Mouse (Mus musculus): Measurements from ENCODE around the gene Unc119b. TPM values are rescaled to one million over a fixed set of nuclear protein-coding genes. Genes with fewer than 3 reads are reported as not detected.

Unc119b gene
- polyA plus RNA-seq, 1 experiment from 2014 or later: 64.6 TPM

GRCm38 (mm10) chr5:115145976-115146746 lies 11.4 kb upstream of the Unc119b start:
- no peak overlapping the region for H3K4me2 ChIP-seq
- 0 out of 2 replicates have a peak, but pooled peaks cover 2% of the 10 kb centered on the region for H3K4me1 ChIP-seq (ENCODE audit: control insufficient read depth, insufficient read depth, low read length)
- H3K27ac ChIP-seq (ENCODE audit: low read depth, low read length): no peak overlapping the region
- H3K36me3 ChIP-seq (ENCODE audit: control insufficient read depth, insufficient read depth, low read length): peaks cover 17% of the 10 kb centered on the region
- H3K4me3 ChIP-seq (ENCODE audit: low read depth, low read length): no peak overlapping the region
- no peaks in the 10 kb centered on the region for H3K27me3 ChIP-seq (ENCODE audit: control insufficient read depth, insufficient read depth, low read length)
- no peak overlapping the region for H3K9ac ChIP-seq (ENCODE audit: low read length)
- H3K9me3 ChIP-seq (ENCODE audit: control insufficient read depth, low read length): no peaks in the 10 kb centered on the region
- no peak for DNase-seq (ENCODE audit: low spot score, missing footprints)
- ATAC-seq (ENCODE audit: low FRiP score): no peak
- WGBS: 90% methylated on average over 6 of the region's 6 CpGs

- Histone ChIP-seq H3K9me3 (ENCODE audit: control insufficient read depth, low read length) (no peaks in the 10 kb centered on the region), H3K36me3 (ENCODE audit: control insufficient read depth, insufficient read depth, low read length) (peaks cover 13% of the 10 kb centered on the region), H3K4me3 (ENCODE audit: low read depth, low read length) (no peak overlapping the region), H3K27ac (ENCODE audit: low read depth, low read length) (no peak overlapping the region), H3K27me3 (ENCODE audit: control insufficient read depth, insufficient read depth, low read length) (no peaks in the 10 kb centered on the region), H3K4me2 (no peak overlapping the region), H3K4me1 (ENCODE audit: control insufficient read depth, insufficient read depth, low read length) (0 out of 2 replicates have a peak, but pooled peaks cover 2% of the 10 kb centered on the region), H3K9ac (ENCODE audit: low read length) (no peak overlapping the region)
- DNase-seq (ENCODE audit: low spot score, missing footprints) (no peak), ATAC-seq (ENCODE audit: low FRiP score) (no peak)
- 81% methylated on average over 11 of the region's 11 CpGs for WGBS
These were observed 10.6 kb upstream of the Unc119b start for GRCm38 (mm10) chr5:115145253-115145968.

GRCm38 (mm10) chr5:115144471-115144870 lies 9.7 kb upstream of the Unc119b start:
- H3K4me3 ChIP-seq (ENCODE audit: low read depth, low read length): no peak overlapping the region
- DNase-seq (ENCODE audit: low spot score, missing footprints) (no peak), ATAC-seq (ENCODE audit: low FRiP score) (no peak)
- H3K9ac ChIP-seq (ENCODE audit: low read length): no peak overlapping the region
- no peaks in the 10 kb centered on the region for H3K27me3 ChIP-seq (ENCODE audit: control insufficient read depth, insufficient read depth, low read length)
- WGBS: 69% methylated on average over 6 of the region's 6 CpGs
- no peaks in the 10 kb centered on the region for H3K9me3 ChIP-seq (ENCODE audit: control insufficient read depth, low read length)
- 0 out of 2 replicates have a peak, but pooled peaks cover 2% of the 10 kb centered on the region for H3K4me1 ChIP-seq (ENCODE audit: control insufficient read depth, insufficient read depth, low read length)
- H3K36me3 ChIP-seq (ENCODE audit: control insufficient read depth, insufficient read depth, low read length): peaks cover 4% of the 10 kb centered on the region
- H3K27ac ChIP-seq (ENCODE audit: low read depth, low read length): no peak overlapping the region
- no peak overlapping the region for H3K4me2 ChIP-seq

- H3K9me3 ChIP-seq (ENCODE audit: control insufficient read depth, low read length): no peaks in the 10 kb centered on the region
- no peak overlapping the region for H3K27ac ChIP-seq (ENCODE audit: low read depth, low read length)
- no peaks in the 10 kb centered on the region for H3K27me3 ChIP-seq (ENCODE audit: control insufficient read depth, insufficient read depth, low read length)
- no peak overlapping the region for H3K4me3 ChIP-seq (ENCODE audit: low read depth, low read length)
- WGBS: 79% methylated on average over 10 of the region's 10 CpGs
- no peak for ATAC-seq (ENCODE audit: low FRiP score)
- no peak overlapping the region for H3K9ac ChIP-seq (ENCODE audit: low read length)
- H3K4me2 ChIP-seq: no peak overlapping the region
- H3K4me1 ChIP-seq (ENCODE audit: control insufficient read depth, insufficient read depth, low read length): 0 out of 2 replicates have a peak, but pooled peaks cover 2% of the 10 kb centered on the region
- no peaks in the 10 kb centered on the region; the same call in none of the 2 replicates for H3K36me3 ChIP-seq (ENCODE audit: control insufficient read depth, insufficient read depth, low read length)
- no peak for DNase-seq (ENCODE audit: low spot score, missing footprints)
These were observed 8.8 kb upstream of the Unc119b start for GRCm38 (mm10) chr5:115143552-115143951.

- Histone ChIP-seq H3K36me3 (ENCODE audit: control insufficient read depth, insufficient read depth, low read length) (no peaks in the 10 kb centered on the region; the same call in 1 of the 2 replicates), H3K4me1 (ENCODE audit: control insufficient read depth, insufficient read depth, low read length) (0 out of 2 replicates have a peak, but pooled peaks cover 2% of the 10 kb centered on the region), H3K9ac (ENCODE audit: low read length) (no peak overlapping the region), H3K27me3 (ENCODE audit: control insufficient read depth, insufficient read depth, low read length) (no peaks in the 10 kb centered on the region), H3K4me3 (ENCODE audit: low read depth, low read length) (no peak overlapping the region), H3K4me2 (no peak overlapping the region), H3K9me3 (ENCODE audit: control insufficient read depth, low read length) (no peaks in the 10 kb centered on the region), H3K27ac (ENCODE audit: low read depth, low read length) (no peak overlapping the region)
- ATAC-seq (ENCODE audit: low FRiP score) (no peak), DNase-seq (ENCODE audit: low spot score, missing footprints) (no peak)
- WGBS: 92% methylated on average over 9 of the region's 9 CpGs
These were observed 7.5 kb upstream of the Unc119b start for GRCm38 (mm10) chr5:115142166-115142697.

DNA sequence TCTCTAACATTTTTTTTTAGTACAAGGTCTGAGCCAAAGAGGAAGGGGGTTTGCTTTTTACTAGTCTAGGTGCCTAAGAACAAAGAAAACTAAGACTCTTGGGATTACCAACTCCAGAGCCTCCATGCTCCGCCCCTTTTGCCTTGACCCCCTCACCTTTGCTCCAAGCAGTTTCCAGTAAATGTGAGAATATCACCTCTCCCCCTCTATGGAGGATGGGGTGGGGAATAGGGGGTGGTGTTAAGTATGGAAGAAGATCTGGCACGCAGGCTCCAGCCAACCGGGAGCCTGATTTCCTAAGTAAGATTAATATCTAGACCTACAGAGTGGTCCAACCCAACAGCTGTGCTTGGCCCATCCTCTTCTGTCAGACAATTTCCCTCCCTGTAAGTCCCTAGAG lies 6.0 kb upstream of the Unc119b start:
- no peak overlapping the region for H3K4me3 ChIP-seq (ENCODE audit: low read depth, low read length)
- WGBS: 82% methylated on average over 3 of the region's 3 CpGs

DNA sequence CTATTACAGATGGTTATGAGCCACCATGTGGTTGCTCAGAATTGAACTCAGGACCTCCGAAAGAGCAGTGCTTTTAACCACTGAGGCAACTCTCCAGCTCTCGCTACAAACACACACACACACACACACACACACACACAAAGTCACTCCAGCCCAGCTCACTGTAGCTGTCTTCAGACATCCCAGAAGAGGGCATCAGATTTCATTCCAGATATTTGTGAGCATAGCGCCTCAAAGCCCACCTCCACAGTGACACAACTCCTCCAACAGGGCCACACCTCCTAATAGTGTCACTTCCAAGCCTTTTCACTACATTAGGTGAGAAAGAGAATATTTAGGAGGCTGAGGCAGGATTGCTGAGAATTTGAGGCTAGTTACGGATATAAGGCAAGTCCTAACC lies 4.3 kb upstream of the Unc119b start:
- Histone ChIP-seq H3K4me3 (ENCODE audit: low read depth, low read length) (no peak overlapping the region), H3K4me2 (no peak overlapping the region), H3K4me1 (ENCODE audit: control insufficient read depth, insufficient read depth, low read length) (peaks cover 3% of the 10 kb centered on the region), H3K27me3 (ENCODE audit: control insufficient read depth, insufficient read depth, low read length) (no peaks in the 10 kb centered on the region), H3K27ac (ENCODE audit: low read depth, low read length) (no peak overlapping the region), H3K9ac (ENCODE audit: low read length) (no peak overlapping the region), H3K36me3 (ENCODE audit: control insufficient read depth, insufficient read depth, low read length) (no peaks in the 10 kb centered on the region), H3K9me3 (ENCODE audit: control insufficient read depth, low read length) (no peaks in the 10 kb centered on the region)
- DNase-seq (ENCODE audit: low spot score, missing footprints) (no peak), ATAC-seq (ENCODE audit: low FRiP score) (no peak)
- 74% methylated on average over 4 of the region's 4 CpGs for WGBS

More for the DNA sequence above, 6.0 kb upstream of the Unc119b start:
- H3K9ac ChIP-seq (ENCODE audit: low read length): no peak overlapping the region
- no peak overlapping the region for H3K4me2 ChIP-seq
- DNase-seq (ENCODE audit: low spot score, missing footprints) (no peak), ATAC-seq (ENCODE audit: low FRiP score) (no peak)
- no peak overlapping the region for H3K27ac ChIP-seq (ENCODE audit: low read depth, low read length)
- H3K27me3 ChIP-seq (ENCODE audit: control insufficient read depth, insufficient read depth, low read length): no peaks in the 10 kb centered on the region
- no peaks in the 10 kb centered on the region for H3K9me3 ChIP-seq (ENCODE audit: control insufficient read depth, low read length)
- 0 out of 2 replicates have a peak, but pooled peaks cover 2% of the 10 kb centered on the region for H3K4me1 ChIP-seq (ENCODE audit: control insufficient read depth, insufficient read depth, low read length)
- H3K36me3 ChIP-seq (ENCODE audit: control insufficient read depth, insufficient read depth, low read length): no peaks in the 10 kb centered on the region

DNA sequence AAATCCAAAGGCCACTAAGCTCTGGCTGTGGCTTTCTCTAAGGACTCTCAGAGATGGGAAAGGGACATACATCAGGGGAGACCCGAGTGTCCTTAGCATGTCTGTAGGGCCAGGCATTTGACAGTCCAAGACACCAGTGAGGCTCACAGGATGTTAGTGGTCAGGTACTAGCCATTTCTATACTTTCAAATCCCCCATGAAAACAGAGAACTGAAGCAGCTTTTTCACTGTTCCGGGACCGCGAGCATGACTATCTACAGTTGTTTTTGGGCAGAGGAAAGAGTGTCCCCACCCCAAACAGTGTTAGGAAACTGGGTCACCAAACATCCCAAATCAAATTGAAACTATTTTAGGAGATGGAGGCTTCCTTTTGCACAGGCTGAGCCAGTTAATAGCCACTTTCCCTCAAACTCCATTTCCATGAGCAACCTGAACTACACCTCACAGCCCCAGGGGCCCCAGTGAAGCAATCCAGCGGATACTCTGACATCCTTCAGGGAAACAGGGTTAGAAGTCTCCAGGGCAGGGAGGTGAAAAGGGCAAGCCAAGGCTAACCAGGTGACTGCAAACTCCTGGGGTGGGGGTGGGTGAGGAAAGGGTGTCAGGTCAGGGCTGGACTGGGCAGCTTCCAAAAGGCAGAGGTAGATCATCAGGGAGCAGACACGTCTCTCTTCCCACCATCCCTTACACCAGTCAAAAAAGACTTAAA lies 1.3 kb downstream of the Unc119b start:
- Histone ChIP-seq H3K4me3 (ENCODE audit: low read depth, low read length) (peak overlapping the region; percentile 97), H3K27me3 (ENCODE audit: control insufficient read depth, insufficient read depth, low read length) (no peaks in the 10 kb centered on the region), H3K27ac (ENCODE audit: low read depth, low read length) (no peak overlapping the region), H3K9me3 (ENCODE audit: control insufficient read depth, low read length) (no peaks in the 10 kb centered on the region), H3K4me1 (ENCODE audit: control insufficient read depth, insufficient read depth, low read length) (peaks cover 8% of the 10 kb centered on the region), H3K9ac (ENCODE audit: low read length) (peak overlapping the region; percentile 91), H3K36me3 (ENCODE audit: control insufficient read depth, insufficient read depth, low read length) (0 out of 2 replicates have a peak, but pooled peaks cover 2% of the 10 kb centered on the region), H3K4me2 (peak overlapping the region; percentile 93)
- DNase-seq (ENCODE audit: low spot score, missing footprints) (no peak), ATAC-seq (ENCODE audit: low FRiP score) (no peak)
- 67% methylated on average over 6 of the region's 6 CpGs for WGBS
